Mouse (Mus musculus) hindbrain, embryonic 16.5 days (tissue): ENCODE results near the gene Rnf214. TPM values are rescaled to one million over a fixed set of nuclear protein-coding genes. Genes with fewer than 3 reads are reported as not detected.
A peak's percentile ranks its signal among the peaks of the same experiment; 100 is the strongest.

Experiments used
- ATAC-seq: fragments of 200-750 bp; cut with Nextera tagmentation; 2 replicates; pipeline ENCODE4 v1.8.0; 2017; ENCODE audit warnings: moderate TSS enrichment, moderate library complexity
- H3K27ac ChIP-seq: fragments of 300-500 bp; sonication (generic); 2 replicates; pipeline ENCODE4 v1.5.1; 2014; ENCODE audit warnings: low read depth, mild to moderate bottlenecking, control low read depth, low read length, moderate library complexity
- H3K27me3 ChIP-seq: fragments of 300-500 bp; sonication (generic); replicated peaks from 2 replicates; pipeline ENCODE4 v1.6.1; 2014; ENCODE audit warnings: low read length; ENCODE audit not compliant: control insufficient read depth, insufficient read depth
- H3K36me3 ChIP-seq: fragments of 300-500 bp; sonication (generic); 2 replicates; pipeline ENCODE4 v1.6.1; 2014; ENCODE audit warnings: mild to moderate bottlenecking, low read length, moderate library complexity, mixed read lengths; ENCODE audit not compliant: control insufficient read depth, insufficient read depth
- H3K4me1 ChIP-seq: fragments of 300-500 bp; sonication (generic); 2 replicates; pipeline ENCODE4 v1.6.1; 2014; ENCODE audit warnings: low read depth, low read length; ENCODE audit not compliant: control insufficient read depth, insufficient read depth
- H3K4me2 ChIP-seq: fragments of 300-500 bp; sonication (generic); 2 replicates; pipeline ENCODE4 v1.6.1; 2014; ENCODE audit warnings: mild to moderate bottlenecking, low read length, control low read depth, moderate library complexity
- H3K4me3 ChIP-seq: fragments of 300-500 bp; sonication (generic); 2 replicates; pipeline ENCODE4 v1.5.1; 2014; ENCODE audit warnings: mild to moderate bottlenecking, low read length, control low read depth, moderate library complexity
- H3K9ac ChIP-seq: fragments of 300-500 bp; sonication (generic); 2 replicates; pipeline ENCODE4 v1.6.1; 2014; ENCODE audit warnings: low read depth, mild to moderate bottlenecking, control low read depth, low read length, moderate library complexity
- H3K9me3 ChIP-seq: fragments of 300-500 bp; sonication (generic); 2 replicates; pipeline ENCODE4 v1.6.1; 2014; ENCODE audit warnings: mild to moderate bottlenecking, low read length, moderate library complexity; ENCODE audit not compliant: control insufficient read depth
- WGBS: fragments of 180-500 bp; shearing (Covaris S2); extraction: QIAGEN DNeasy Blood & Tissue Kit; methylation state at CpG from one replicate; pipeline ENCODE4 v1.1.7; 2014; 5-methylcytosine and 5-hydroxymethylcytosine counted together
- polyA plus RNA-seq: library from polyadenylated mRNA; unstranded; fragments of >200 nt; fragmentation: Nextera tagmentation; extraction: Ambion mirVana; gene quantifications from 2 replicates; pipeline ENCODE4 v1.2.1, GENCODE M21; 2015

Gene Rnf214
- polyA plus RNA-seq, 1 experiment from 2014 or later: 79.7 TPM

- Histone ChIP-seq H3K4me3 (no peak overlapping the region), H3K27ac (no peak overlapping the region), H3K27me3 (no peaks in the 10 kb centered on the region), H3K36me3 (peaks cover 56% of the 10 kb centered on the region), H3K4me1 (no peaks in the 10 kb centered on the region), H3K4me2 (no peak overlapping the region), H3K9me3 (no peaks in the 10 kb centered on the region), H3K9ac (no peak overlapping the region)
- no peak for ATAC-seq
- WGBS: 98% methylated on average over 2 of the region's 2 CpGs
Measured at GRCm38 (mm10) chr9:45915659-45916058, 8.9 kb upstream of the Rnf214 start.

- Histone ChIP-seq H3K36me3 (peaks cover 50% of the 10 kb centered on the region), H3K4me2 (no peak overlapping the region)
- WGBS: 81% methylated on average over 1 of the region's 1 CpGs
Measured at GRCm38 (mm10) chr9:45911673-45912072, 5.0 kb upstream of the Rnf214 start.

GRCm38 (mm10) chr9:45910995-45911394, 4.3 kb upstream of the Rnf214 start:
- no peaks in the 10 kb centered on the region for H3K27me3 ChIP-seq
- H3K27ac ChIP-seq: no peak overlapping the region
- WGBS: 95% methylated on average over 3 of the region's 3 CpGs
- H3K9me3 ChIP-seq: no peaks in the 10 kb centered on the region
- no peak for ATAC-seq
- H3K36me3 ChIP-seq: peaks cover 49% of the 10 kb centered on the region
- no peak overlapping the region for H3K9ac ChIP-seq
- no peak overlapping the region for H3K4me3 ChIP-seq
- H3K4me1 ChIP-seq: peaks cover 8% of the 10 kb centered on the region
- no peak overlapping the region for H3K4me2 ChIP-seq

More at GRCm38 (mm10) chr9:45911673-45912072, 5.0 kb upstream of the Rnf214 start:
- no peak overlapping the region for H3K9ac ChIP-seq
- H3K27me3 ChIP-seq: no peaks in the 10 kb centered on the region
- H3K4me3 ChIP-seq: no peak overlapping the region
- no peak for ATAC-seq
- H3K9me3 ChIP-seq: no peaks in the 10 kb centered on the region
- peaks cover 8% of the 10 kb centered on the region for H3K4me1 ChIP-seq
- no peak overlapping the region for H3K27ac ChIP-seq

GRCm38 (mm10) chr9:45907078-45907428, 342 bp upstream of the Rnf214 start:
- Histone ChIP-seq H3K27me3 (no peaks in the 10 kb centered on the region), H3K4me3 (peak overlapping the region; percentile 90), H3K36me3 (peaks cover 21% of the 10 kb centered on the region), H3K27ac (peak overlapping the region; percentile 98), H3K9me3 (no peaks in the 10 kb centered on the region), H3K4me2 (peak overlapping the region; percentile 60), H3K9ac (peak overlapping the region; percentile 97), H3K4me1 (peaks cover 20% of the 10 kb centered on the region)
- 0% methylated on average over 19 of the region's 19 CpGs for WGBS
- ATAC-seq: peak; percentile 54

GRCm38 (mm10) chr9:45905811-45906237, 887 bp downstream of the Rnf214 start:
- Histone ChIP-seq H3K36me3 (peaks cover 12% of the 10 kb centered on the region), H3K9ac (peak overlapping the region; percentile 97)

GRCm38 (mm10) chr9:45905196-45905595, 1.5 kb downstream of the Rnf214 start:
- Histone ChIP-seq H3K4me1 (peaks cover 20% of the 10 kb centered on the region), H3K9ac (peak overlapping the region; percentile 97; the same call in 1 of the 2 replicates), H3K9me3 (no peaks in the 10 kb centered on the region), H3K27ac (peak overlapping the region; percentile 98; the same call in 1 of the 2 replicates), H3K4me2 (peak overlapping the region; percentile 71), H3K36me3 (peaks cover 12% of the 10 kb centered on the region), H3K4me3 (peak overlapping the region; percentile 90), H3K27me3 (no peaks in the 10 kb centered on the region)
- WGBS: 57% methylated on average over 4 of the region's 4 CpGs
- no peak for ATAC-seq

More at GRCm38 (mm10) chr9:45905811-45906237, 887 bp downstream of the Rnf214 start:
- Histone ChIP-seq H3K4me1 (peaks cover 20% of the 10 kb centered on the region), H3K9me3 (no peaks in the 10 kb centered on the region), H3K27me3 (no peaks in the 10 kb centered on the region), H3K4me2 (peak overlapping the region; percentile 71), H3K4me3 (peak overlapping the region; percentile 90), H3K27ac (peak overlapping the region; percentile 98)
- ATAC-seq: peak; percentile 62
- 0% methylated on average over 16 of the region's 27 CpGs for WGBS

- no peak for ATAC-seq
- no peak overlapping the region for H3K9ac ChIP-seq
- no peak overlapping the region for H3K4me3 ChIP-seq
- no peaks in the 10 kb centered on the region for H3K4me1 ChIP-seq
- peaks cover 48% of the 10 kb centered on the region for H3K36me3 ChIP-seq
- H3K9me3 ChIP-seq: no peaks in the 10 kb centered on the region
- H3K4me2 ChIP-seq: no peak overlapping the region
- no peaks in the 10 kb centered on the region for H3K27me3 ChIP-seq
- no peak overlapping the region for H3K27ac ChIP-seq
Measured at GRCm38 (mm10) chr9:45893681-45894080, 13.0 kb downstream of the Rnf214 start.

- no peak for ATAC-seq
- H3K36me3 ChIP-seq: peaks cover 17% of the 10 kb centered on the region
- H3K27ac ChIP-seq: no peak overlapping the region
- no peaks in the 10 kb centered on the region for H3K27me3 ChIP-seq
- no peaks in the 10 kb centered on the region for H3K4me1 ChIP-seq
- no peaks in the 10 kb centered on the region for H3K9me3 ChIP-seq
- H3K9ac ChIP-seq: no peak overlapping the region
- H3K4me3 ChIP-seq: no peak overlapping the region
- 82% methylated on average over 2 of the region's 2 CpGs for WGBS
- no peak overlapping the region for H3K4me2 ChIP-seq
Measured at GRCm38 (mm10) chr9:45877928-45878327, 28.8 kb downstream of the Rnf214 start.

GRCm38 (mm10) chr9:45870265-45870664, 36.4 kb downstream of the Rnf214 start:
- H3K4me2 ChIP-seq: no peak overlapping the region
- WGBS: 97% methylated on average over 3 of the region's 3 CpGs
- no peaks in the 10 kb centered on the region for H3K4me1 ChIP-seq
- no peaks in the 10 kb centered on the region for H3K27me3 ChIP-seq
- H3K9ac ChIP-seq: no peak overlapping the region
- ATAC-seq: no peak
- H3K36me3 ChIP-seq: peaks cover 43% of the 10 kb centered on the region
- H3K27ac ChIP-seq: no peak overlapping the region
- no peaks in the 10 kb centered on the region for H3K9me3 ChIP-seq
- H3K4me3 ChIP-seq: no peak overlapping the region

GRCm38 (mm10) chr9:45869181-45869580, 37.5 kb downstream of the Rnf214 start:
- Histone ChIP-seq H3K4me1 (no peaks in the 10 kb centered on the region), H3K27ac (no peak overlapping the region), H3K4me2 (no peak overlapping the region), H3K9me3 (no peaks in the 10 kb centered on the region), H3K27me3 (no peaks in the 10 kb centered on the region), H3K9ac (no peak overlapping the region), H3K4me3 (no peak overlapping the region), H3K36me3 (peaks cover 53% of the 10 kb centered on the region)
- ATAC-seq: no peak
- 95% methylated on average over 3 of the region's 3 CpGs for WGBS
